Mouse (Mus musculus): Measurements from ENCODE around the gene Slc35e4.

DNA sequence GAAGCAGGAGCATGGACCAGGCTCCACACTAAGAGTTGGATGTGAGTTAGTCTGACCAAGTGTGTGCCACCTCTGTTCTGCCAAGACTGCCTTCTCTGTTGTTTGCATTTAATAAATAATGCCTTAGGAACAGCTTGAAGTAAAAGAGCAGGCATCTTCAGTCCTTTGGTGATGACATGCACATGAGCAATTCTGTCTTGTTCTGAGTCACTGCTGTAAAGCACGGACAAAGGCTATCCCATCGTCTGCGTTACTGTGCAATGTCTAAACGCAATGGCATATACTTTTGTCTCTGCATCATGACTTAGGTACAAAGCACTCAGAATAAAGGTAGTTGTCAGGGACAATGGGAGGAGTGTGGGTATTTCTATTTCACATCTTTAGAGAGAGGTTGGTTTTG lies 54.7 kb downstream of the Slc35e4 start:
- no peak for TF ChIP-seq CTCF (IDR thresholded peaks at IDR 0.05; ENCODE audit: extremely low read depth, insufficient read depth, insufficient read length, insufficient replicate concordance)
- no peak for TF ChIP-seq POLR2A (IDR thresholded peaks at IDR 0.05; ENCODE audit: low read depth, low read length)

Data from spleen, adult 2 months (tissue).